Mouse (Mus musculus) CH12.LX (cell line): ENCODE measurements at regions not wholly inside any gene's neighbourhood (a gene's known extent, or its start where the extent isn't known, plus 50 kb on each side); places are given as distances from the start of the nearest gene placed in this dataset.

ENCODE experiments used
- DNase-seq: peaks from one replicate; pipeline ENCODE4 v3.0.0-alpha.2; 2013; ENCODE audit errors: extremely low read depth
- H3K27ac ChIP-seq: 2 replicates; pipeline ENCODE4 v1.5.1; 2012; ENCODE audit warnings: low read depth, mild to moderate bottlenecking, control low read depth, moderate library complexity; ENCODE audit not compliant: insufficient read depth
- H3K27me3 ChIP-seq: replicated peaks from 2 replicates; pipeline ENCODE3; 2012; ENCODE audit warnings: inconsistent platforms
- H3K36me3 ChIP-seq, 2 experiments: replicated peaks in 1 of 2; 2 replicates each; pipeline versions ENCODE3 to v1.6.1; 2012; ENCODE audit warnings: inconsistent platforms in 1 of 2, low read length in 1 of 2, mild to moderate bottlenecking in 1 of 2, mixed read lengths in 1 of 2, moderate library complexity in 1 of 2; ENCODE audit not compliant: control insufficient read depth in 1 of 2, insufficient read depth in 1 of 2
- H3K4me1 ChIP-seq, 2 experiments: 2 replicates each; pipeline ENCODE4 v1.6.1; 2012; ENCODE audit warnings: inconsistent platforms in 1 of 2, moderate library complexity in 1 of 2; ENCODE audit not compliant: insufficient read depth in 2 of 2, control insufficient read depth in 1 of 2
- H3K4me2 ChIP-seq: 2 replicates; pipeline ENCODE4 v1.6.1; 2012; ENCODE audit warnings: low read depth, mild to moderate bottlenecking, control low read depth; ENCODE audit not compliant: poor library complexity, insufficient read depth, severe bottlenecking
- H3K4me3 ChIP-seq, 3 experiments: fragments of 150-350 bp in 1 of 3; sonication (generic) in 1 of 3; replicated peaks in 1 of 3; 2 replicates each; pipeline versions ENCODE3 to v1.5.1; 2011 to 2012; ENCODE audit warnings: low read depth in 2 of 3, low read length in 2 of 3, mild to moderate bottlenecking in 2 of 3, moderate library complexity in 2 of 3, control low read depth in 1 of 3, improper control_type of control experiment in 1 of 3, inconsistent platforms in 1 of 3, mixed read lengths in 1 of 3; ENCODE audit not compliant: poor library complexity in 1 of 3
- H3K79me2 ChIP-seq: replicated peaks from 2 replicates; pipeline ENCODE4 v1.6.1; 2012; ENCODE audit warnings: mild to moderate bottlenecking, moderate library complexity; ENCODE audit not compliant: control insufficient read depth, poor library complexity, insufficient read depth, severe bottlenecking; ENCODE audit errors: extremely low read depth
- H3K9ac ChIP-seq: 2 replicates; pipeline ENCODE4 v1.6.1; 2012; ENCODE audit warnings: low read depth, mild to moderate bottlenecking, control low read depth, moderate library complexity; ENCODE audit not compliant: insufficient read depth
- H3K9me3 ChIP-seq: replicated peaks from 2 replicates; pipeline ENCODE3; 2012; ENCODE audit warnings: low read length, inconsistent platforms, mixed read lengths
- CHD1 ChIP-seq: IDR thresholded peaks from 2 replicates; pipeline ENCODE4 v1.6.1; 2012; ENCODE audit warnings: low read depth, low read length, improper control_type of control experiment, inconsistent platforms
- CTCF ChIP-seq, 2 experiments: IDR thresholded peaks in 1 of 2; conservative IDR thresholded peaks in 1 of 2; 2 replicates each; pipeline ENCODE4 v1.5.1; 2011 to 2012; ENCODE audit warnings: low read depth in 2 of 2, low read length in 2 of 2, improper control_type of control experiment in 1 of 2, inconsistent platforms in 1 of 2, mild to moderate bottlenecking in 1 of 2, moderate library complexity in 1 of 2
- E2F4 ChIP-seq: IDR thresholded peaks from 2 replicates; pipeline ENCODE4 v1.6.1; 2011; ENCODE audit warnings: low read depth, low read length, improper control_type of control experiment; ENCODE audit not compliant: insufficient replicate concordance
- EP300 ChIP-seq: IDR thresholded peaks from 2 replicates; pipeline ENCODE4 v1.6.1; 2011; ENCODE audit warnings: low read length, improper control_type of control experiment
- JUND ChIP-seq: conservative IDR thresholded peaks from 2 replicates; pipeline ENCODE4 v1.6.1; 2011; ENCODE audit warnings: low read depth, low read length, improper control_type of control experiment
- NRF1 ChIP-seq: IDR thresholded peaks from 2 replicates; pipeline ENCODE4 v1.6.1; 2014; ENCODE audit warnings: low read depth, mild to moderate bottlenecking, inconsistent platforms, low read length, improper control_type of control experiment, moderate library complexity
- RAD21 ChIP-seq: IDR thresholded peaks from 2 replicates; pipeline ENCODE4 v1.6.1; 2011; ENCODE audit warnings: low read depth, mild to moderate bottlenecking, low read length, improper control_type of control experiment, moderate library complexity
- ZC3H11A ChIP-seq: IDR thresholded peaks from 2 replicates; pipeline ENCODE4 v1.6.1; 2012; ENCODE audit warnings: low read depth, mild to moderate bottlenecking, inconsistent platforms, low read length, improper control_type of control experiment
- ZNF384 ChIP-seq: IDR thresholded peaks from 2 replicates; pipeline ENCODE4 v1.6.1; 2012; ENCODE audit warnings: low read depth, low read length, improper control_type of control experiment, inconsistent platforms
- dilution Hi-C: fragments of 300-500 bp; cut with MboI; formaldehyde crosslinking; loops from 2 replicates; pipeline ENCODE4 v1.14.3; 2020; ENCODE audit warnings: low sequenced_read_pairs; ENCODE audit not compliant: extremely low pct_unique_long_range_greater_than_20kb, extremely low pct_ligation_motif_present
- in situ Hi-C: fragments of 300-500 bp; cut with MboI; formaldehyde crosslinking; loops from 3 replicates; pipeline ENCODE4 v1.14.3; 2019; ENCODE audit warnings: low sequenced_read_pairs, low pct_ligation_motif_present, low pct_unique_long_range_greater_than_20kb, mixed read lengths

DNA sequence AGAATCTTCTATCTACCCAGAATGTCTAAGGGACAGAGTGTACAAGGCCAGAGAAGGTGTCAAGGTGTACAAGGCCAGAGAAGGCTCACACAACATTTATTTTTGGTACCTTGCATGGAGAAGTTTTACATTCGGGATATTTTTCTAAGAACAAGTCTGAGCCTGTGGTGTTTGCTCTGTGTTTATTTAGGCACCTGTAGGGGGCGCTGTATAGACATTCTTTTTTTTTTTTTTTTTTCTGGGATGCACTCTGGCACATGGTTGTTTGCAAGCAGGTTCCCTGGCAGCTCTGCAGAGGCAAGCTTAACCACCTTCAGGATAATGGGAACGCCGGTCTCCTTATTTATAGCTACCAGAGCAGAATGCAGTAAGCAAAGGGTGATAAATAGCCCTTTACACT lies 187.4 kb downstream of the Stim2 start:
- H3K27ac ChIP-seq = no peak overlapping the region
- no peaks in the 10 kb centered on the region for H3K9me3 ChIP-seq
- TF ChIP-seq CTCF (conservative IDR thresholded peaks at IDR 0.05 in 1 of 2, IDR thresholded peaks at IDR 0.05 in 1 of 2; ENCODE audit: low read depth in 2 of 2, low read length in 2 of 2) = peak; percentile 20 to 47; a peak in 3 of 4 replicates
- TF ChIP-seq CHD1 = no peak
- peak; percentile 87 for TF ChIP-seq ZNF384
- no peak overlapping the region for H3K4me2 ChIP-seq
- dilution Hi-C loops = no loop called here
- H3K4me3 ChIP-seq = no peak overlapping the region
- H3K4me1 ChIP-seq = no peaks in the 10 kb centered on the region
- H3K27me3 ChIP-seq = no peaks in the 10 kb centered on the region
- H3K79me2 ChIP-seq = no peaks in the 10 kb centered on the region
- no peak overlapping the region for H3K9ac ChIP-seq
- H3K36me3 ChIP-seq = no peaks in the 10 kb centered on the region
- in situ Hi-C loops = no loop called here
- DNase-seq = no peak

DNA sequence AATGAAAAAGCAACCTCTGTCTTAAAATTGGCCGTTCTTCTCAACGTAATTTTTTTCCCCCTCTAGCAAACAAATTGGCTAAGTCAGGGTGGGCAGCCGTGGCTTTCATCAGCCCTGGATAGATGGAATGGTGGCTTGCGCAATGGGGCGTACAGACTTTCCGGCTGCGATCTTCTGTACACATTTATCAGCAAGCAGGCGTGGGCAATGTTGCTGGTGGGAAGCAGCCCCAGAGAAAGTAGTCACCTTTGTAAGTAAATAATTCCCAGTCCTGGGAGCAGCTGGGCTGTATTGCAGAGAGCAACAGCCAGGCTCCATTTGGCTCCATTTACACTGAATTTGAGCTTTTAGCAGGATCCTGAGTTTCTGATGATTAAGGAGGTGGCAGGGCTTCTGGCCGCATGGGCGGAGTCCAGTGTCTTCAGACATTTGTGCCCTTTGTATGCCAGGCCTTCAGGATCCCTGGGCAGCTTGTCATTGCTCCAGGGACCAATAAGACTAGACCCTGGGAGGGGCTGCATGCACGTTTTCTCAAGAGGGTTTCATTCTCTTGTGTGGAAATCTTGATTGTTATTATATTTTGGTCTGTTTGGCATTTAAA lies 187.9 kb downstream of the Stim2 start:
- Histone ChIP-seq H3K4me3 (no peak overlapping the region), H3K4me1 (no peaks in the 10 kb centered on the region), H3K36me3 (no peaks in the 10 kb centered on the region), H3K79me2 (no peaks in the 10 kb centered on the region), H3K9me3 (no peaks in the 10 kb centered on the region), H3K4me2 (no peak overlapping the region), H3K9ac (no peak overlapping the region), H3K27me3 (no peaks in the 10 kb centered on the region), H3K27ac (no peak overlapping the region)
- DNase-seq = no peak
- in situ Hi-C loops = no loop called here
- TF ChIP-seq JUND (no peak), NRF1 (no peak), CHD1 (no peak), EP300 (no peak), E2F4 (no peak)
- dilution Hi-C loops = no loop called here

DNA sequence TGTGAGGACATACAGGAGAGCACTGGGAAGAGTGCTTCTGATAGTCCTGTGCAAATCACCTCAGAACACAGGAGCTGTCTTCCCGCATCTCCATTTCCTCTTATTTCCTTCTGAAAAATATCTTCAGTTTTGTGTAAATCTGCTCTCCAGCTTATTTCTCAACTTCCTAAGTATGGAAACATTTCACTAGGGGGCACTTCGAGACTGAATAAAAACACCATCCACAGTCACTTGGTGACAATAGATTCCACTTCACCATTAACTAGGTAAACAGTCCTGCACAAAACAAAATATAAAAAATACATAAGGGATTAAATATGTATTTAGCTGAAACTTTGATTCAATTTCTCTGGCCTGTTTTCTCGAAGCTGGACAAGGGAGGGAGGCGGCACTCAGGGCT lies 193.4 kb downstream of the Stim2 start:
- dilution Hi-C loops (no loop called here), in situ Hi-C loops (no loop called here)
- Histone ChIP-seq H3K4me3 (no peak overlapping the region), H3K36me3 (no peaks in the 10 kb centered on the region), H3K79me2 (no peaks in the 10 kb centered on the region), H3K9ac (no peak overlapping the region), H3K27ac (no peak overlapping the region), H3K4me2 (no peak overlapping the region), H3K9me3 (no peaks in the 10 kb centered on the region), H3K27me3 (no peaks in the 10 kb centered on the region), H3K4me1 (no peaks in the 10 kb centered on the region)
- no peak for DNase-seq
- peak; percentile 47 for TF ChIP-seq RAD21
- TF ChIP-seq CTCF (conservative IDR thresholded peaks at IDR 0.05 in 1 of 2, IDR thresholded peaks at IDR 0.05 in 1 of 2; ENCODE audit: low read depth in 2 of 2, low read length in 2 of 2) = peak in 1 of 2 experiments; percentile 32; a peak in 2 of 4 replicates
- no peak for TF ChIP-seq ZC3H11A
